Mouse (Mus musculus) right cerebral cortex, postnatal 25 days (tissue): ENCODE measurements around the gene Cul7.
A peak's percentile ranks its signal among the peaks of the same experiment; 100 is the strongest.

Experiments used
- DNase-seq: peaks from one replicate; pipeline ENCODE4 v3.0.0; 2022

Cul7 gene

DNA sequence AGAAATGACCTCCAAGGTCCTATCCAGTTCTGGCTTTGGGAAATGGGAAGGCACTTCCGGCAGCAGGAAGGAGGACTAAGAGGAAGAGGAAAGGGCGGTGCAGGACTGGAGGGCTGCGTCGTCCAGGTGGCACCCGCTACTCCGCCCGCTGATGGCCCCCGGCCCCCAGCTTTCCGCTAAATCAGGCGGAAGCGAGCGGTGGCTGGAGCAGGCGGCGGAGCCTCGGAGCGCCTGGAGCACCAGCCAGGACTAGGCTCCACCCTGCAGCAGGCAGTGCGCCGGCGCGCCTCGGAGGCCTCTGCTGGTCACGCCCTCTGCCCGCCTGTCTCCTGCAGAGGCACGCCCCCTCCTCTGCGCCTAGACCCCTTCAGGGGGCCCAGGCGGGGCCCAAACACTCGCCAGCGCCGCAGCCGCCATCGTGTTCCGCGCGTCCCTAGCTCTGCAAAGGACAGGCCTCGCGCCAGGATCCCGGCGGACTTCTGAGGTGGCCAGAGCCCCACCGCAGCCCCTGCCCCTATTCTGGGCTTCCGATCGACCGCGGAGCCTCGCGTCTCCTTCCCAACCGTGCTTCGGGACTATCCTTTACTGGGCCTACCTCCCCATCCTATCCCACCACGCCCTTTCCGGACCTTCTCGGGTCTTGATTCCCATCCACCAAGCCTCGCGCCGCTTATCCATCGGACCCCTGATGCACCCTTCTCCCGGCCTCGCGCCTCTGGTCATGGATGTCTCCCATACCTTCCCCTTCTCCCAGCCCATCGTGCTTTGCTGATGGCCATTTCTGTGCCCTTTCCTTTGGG lies at the start of gene Cul7:
Gene Cul7, plus strand, starts transcription at position 106 of the 800 bp plus-strand sequence.
- peak; percentile 92 for DNase-seq

DNA sequence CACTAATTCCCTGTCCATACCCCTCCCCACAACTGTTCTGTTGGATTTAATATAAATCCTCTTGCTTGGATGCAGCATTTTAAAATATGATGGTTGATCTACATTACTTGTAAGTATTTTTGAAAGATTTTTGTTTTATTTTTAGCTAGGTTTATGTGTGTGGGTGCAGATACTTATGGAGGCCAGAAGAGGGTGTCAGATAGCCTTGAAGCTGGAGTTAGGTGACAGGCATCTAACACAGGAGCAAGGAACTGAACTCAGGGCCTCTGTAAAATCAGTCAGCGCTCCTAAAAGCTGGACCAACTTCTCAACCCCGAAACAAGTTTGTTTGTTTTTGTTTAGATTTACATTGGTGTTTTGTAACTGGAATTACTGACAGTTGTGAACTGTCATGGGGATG lies 49.6 kb upstream of the Cul7 start:
- DNase-seq, result no peak

DNA sequence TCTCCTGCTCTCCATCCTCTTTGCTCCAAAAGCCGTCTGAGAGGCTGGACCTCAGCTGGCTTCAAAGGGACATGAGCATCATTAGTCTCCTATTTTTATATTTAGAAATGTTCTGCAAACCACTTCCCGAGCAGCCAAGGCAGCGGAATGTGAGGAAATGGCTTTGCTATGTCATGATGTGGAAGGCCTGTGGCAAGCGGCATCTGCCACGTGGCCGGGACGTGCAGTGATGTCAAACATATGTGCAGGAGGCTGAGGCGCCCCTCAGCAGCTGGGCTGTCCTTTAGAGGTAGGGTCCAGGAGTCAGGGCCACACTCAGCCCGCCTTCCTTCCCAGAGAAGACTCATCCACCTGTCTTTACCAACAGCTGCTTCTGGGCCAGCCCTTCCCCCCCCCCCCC lies 47.9 kb upstream of the Cul7 start:
- DNase-seq, result no peak

DNA sequence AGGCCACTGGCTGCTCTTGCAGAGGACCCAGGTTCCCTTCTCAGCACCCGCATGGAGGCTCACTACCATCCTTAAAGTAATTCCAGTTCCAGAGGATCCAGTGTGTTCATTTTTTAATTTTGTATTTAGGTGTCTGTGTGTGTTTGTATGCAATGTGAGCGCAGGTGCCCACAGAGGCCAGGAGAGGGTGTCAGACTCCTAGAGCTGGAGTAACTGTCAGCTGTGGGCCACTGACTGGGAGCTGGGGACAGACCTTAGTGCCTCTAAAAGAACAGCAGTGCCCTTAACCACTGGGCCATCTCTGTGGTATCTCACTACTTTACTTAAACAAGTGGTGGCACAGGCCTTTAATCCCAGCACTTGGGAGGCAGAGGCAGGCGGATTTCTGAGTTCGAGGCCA lies 46.9 kb upstream of the Cul7 start:
- DNase-seq, result no peak

DNA sequence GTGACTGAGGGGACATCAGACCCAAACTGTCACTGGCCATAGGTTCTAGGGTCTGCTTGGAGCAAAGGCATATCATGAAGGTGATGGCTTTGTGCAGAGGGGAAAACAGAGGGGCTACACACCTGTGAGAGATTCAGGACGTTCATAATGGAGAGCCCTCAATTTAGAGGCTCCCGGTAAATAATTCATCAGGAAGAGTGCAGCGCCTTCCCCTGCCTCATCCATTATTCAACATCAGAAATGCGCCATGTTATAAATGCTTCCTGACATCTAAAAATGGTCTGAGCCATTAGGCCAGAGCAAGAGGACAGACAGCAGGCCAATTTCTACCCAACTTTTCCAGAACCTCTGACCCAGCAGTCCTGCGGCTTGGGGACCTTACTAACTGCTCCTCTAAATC lies 45.0 kb upstream of the Cul7 start:
- DNase-seq, result no peak

DNA sequence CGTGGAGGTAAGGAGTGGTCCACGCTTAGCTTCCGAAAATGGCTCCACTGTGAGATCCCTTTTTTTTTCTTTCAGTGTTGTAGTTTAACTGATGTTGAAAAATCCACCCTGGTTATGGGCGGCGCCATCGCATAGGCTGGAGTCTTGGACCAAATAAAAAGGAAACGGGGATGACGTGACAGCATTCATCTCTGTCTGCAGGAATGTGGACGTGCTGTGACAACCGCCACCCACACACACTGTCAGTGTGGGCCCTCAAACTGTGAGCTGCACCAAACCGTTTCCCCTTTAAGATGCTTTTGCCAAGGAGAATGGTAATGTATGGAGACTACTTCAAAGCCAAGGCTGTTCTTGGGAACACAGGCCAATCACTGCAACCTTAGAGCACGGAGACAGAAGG lies 44.1 kb upstream of the Cul7 start:
- no peak for DNase-seq

DNA sequence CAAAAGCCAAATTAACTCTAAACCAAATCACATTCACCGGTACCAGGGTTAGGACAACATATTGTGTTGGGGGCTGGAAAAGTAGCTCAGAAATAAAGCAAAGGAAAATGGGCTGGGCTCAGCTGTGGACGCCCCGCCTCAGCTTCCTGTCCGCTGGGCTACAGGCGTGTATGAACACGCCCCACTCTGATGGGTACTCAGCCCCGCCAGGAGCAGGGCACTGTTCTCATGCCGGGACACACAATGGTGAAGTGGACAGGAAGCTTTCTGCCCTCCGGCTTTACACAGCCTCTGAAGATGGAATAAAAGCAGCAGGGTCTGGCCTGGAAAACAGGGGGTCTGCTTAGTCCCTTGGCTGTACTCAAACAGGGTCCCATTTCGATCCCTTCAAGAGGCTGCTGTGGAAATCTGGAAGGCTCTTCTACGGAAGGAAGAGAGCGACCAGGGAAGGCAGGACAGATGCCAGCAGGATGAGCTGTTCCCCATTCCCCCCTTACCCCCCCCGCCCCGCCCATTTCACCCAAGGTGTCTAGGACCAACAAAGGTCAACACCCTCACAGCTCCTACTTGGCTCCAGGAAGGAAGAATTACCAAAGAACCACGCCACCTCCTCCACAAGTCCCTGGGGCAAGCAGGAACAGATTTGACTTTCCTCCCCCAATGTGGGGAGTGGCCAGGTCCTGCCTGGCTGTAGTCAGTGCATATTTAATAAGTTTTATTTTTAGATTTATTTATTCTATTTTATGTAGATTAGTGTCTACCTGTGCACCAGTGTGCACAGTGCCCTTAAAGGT lies 40.2 kb upstream of the Cul7 start:
- DNase-seq, result no peak

DNA sequence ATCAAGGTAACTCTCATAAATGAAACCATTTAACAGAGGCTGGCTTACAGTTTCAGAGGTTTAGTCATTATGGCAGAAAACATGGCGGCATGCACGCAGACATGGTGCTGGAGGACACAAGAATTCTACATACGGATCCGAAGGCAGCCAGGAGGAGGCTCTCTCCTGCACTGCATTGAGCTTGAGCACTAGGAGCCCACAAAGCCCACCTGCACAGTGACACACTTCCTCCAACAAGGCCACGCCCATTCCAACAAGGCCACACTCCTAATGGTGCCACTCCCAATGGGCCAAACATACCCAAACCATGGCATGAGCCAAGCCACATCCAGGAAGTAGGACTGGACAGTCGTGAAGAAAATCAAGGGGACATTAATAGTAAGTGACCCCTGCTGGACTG lies 38.8 kb upstream of the Cul7 start:
- DNase-seq, result no peak

DNA sequence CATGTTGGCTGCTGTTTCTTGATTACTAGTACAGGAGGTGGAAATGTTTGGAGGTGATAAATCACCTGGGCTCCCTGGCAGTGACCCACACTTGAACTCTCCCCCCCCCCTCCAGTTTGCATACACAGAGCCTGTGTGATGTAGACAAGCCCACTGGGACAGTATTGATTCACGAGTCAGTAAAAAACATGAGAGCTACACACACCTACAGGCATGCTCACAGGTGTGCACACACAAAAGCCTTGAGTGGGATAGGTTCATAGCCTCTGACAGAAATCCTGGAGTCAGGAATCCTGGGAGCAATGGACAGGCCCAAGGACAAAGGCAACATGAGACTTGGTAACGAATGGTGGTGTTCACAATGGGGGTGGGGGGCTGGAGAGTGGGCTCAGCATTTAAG lies 37.9 kb upstream of the Cul7 start:
- no peak for DNase-seq

DNA sequence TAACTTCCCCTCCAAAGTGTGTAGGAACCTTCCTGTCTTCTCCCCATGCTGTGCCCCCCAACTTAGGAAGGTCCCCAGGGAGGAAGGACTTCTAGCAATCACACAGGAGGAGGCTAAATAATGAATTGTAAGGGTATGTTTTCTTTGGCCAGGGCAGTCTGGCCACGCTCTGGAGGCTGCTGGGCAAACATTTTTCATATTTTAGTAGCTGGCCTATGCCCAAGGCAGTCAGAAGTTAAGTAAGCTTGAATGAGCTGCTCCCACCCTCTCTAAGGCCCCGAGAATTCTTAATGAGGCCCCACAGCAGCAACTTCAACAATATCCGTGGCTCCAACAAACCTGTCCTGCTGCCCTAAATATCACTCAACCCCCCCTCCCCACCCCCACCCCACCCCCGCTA lies 37.3 kb upstream of the Cul7 start:
- DNase-seq, result no peak

DNA sequence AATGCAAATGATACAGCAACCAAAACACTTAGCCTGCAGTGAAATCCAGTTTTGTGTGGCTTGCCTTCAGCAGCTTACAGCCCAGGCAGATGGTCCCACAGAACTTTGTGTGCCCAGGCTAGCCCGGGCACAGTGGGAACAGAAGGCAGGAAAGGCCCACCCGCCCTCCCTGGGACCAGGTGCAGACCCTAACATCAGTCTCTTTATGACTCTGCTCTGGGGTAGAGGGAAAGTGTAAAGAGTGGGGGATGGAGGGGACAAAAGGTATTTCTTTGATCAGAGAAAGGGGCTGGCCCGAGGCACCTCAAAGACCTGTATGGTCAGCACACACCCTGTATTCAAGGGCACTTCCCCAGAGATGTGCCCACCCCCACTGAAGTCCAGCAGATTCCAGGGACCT lies 36.9 kb upstream of the Cul7 start:
- no peak for DNase-seq

DNA sequence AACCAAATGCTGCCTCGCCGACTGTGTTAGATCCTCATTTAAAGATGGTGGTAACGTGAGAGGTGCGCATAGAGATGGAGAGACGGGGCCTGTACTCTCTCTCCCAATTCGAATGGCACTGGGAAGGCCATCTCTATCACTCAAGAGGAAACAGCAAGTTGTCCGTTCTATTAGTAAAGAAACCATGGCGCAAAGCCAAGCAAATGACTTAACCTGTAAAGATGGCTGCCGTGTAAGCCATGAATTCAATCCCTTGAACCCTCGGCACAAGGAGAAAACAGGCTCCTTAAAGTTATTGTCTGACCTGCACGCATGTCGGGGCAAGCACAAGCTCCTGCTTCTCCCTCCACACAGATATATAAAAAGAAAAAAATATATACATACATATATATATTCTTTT lies 32.3 kb upstream of the Cul7 start:
- DNase-seq, result no peak

DNA sequence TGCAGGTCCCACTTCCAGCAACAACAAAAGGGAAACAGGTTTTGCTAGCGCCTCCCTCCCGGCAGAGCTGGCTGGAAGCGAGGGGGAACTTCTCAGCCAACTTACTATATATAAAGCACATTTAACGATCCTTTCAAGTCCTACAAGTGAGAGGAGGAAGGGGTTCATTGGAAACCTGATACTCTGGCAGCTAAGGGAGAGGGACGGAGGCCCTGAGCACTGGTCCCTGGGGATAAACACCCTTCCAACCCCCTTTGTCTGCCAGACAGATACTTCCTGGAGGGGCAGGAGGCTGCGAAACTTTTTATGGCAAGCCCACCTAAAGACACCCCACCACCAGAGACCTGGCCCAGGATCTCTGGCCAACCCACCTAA lies 31.8 kb upstream of the Cul7 start:
- no peak for DNase-seq

DNA sequence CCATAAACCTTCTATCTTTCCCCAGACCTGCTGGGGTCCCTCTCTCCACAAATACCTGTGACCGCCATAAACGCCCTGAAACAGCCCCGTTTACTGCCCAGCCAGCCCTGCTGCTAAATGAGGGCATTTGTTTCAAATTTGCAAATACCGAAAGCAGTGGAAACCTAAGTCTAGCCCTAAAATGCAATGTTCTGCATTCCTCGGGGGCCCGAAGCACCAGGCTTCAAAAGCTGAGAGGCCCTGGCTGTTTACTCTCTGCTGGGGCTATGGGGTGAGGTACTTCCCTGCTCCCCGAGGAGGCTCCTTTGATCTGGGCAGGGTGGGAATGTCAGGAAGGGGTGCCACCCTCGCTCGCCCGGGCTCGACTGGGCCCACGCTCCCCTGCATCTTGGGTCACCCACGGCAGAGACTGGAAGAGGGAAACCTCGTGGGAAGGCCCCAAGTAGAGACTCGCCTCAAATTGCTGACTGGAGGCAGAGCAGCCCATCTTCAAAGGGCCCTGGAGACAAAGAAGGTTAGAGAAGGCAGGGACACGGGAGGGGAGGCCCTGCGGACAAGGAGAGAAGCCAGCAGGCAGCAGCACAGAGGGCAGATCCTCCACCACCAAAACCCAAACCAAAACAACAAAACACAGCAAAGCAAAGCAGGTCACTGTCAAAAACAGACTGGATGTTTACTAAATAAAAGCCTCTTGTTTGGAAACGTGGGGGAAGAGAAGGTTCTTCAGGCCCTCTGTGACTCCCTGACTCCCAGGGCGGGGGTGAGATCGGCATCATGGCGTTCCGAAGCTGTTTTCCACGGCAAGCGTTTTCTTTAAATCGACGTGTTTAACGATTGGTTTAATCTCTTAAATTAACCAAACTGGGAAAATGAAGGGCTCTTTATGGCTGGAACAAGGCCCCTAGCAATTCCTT lies 31.1 kb upstream of the Cul7 start:
- no peak for DNase-seq

DNA sequence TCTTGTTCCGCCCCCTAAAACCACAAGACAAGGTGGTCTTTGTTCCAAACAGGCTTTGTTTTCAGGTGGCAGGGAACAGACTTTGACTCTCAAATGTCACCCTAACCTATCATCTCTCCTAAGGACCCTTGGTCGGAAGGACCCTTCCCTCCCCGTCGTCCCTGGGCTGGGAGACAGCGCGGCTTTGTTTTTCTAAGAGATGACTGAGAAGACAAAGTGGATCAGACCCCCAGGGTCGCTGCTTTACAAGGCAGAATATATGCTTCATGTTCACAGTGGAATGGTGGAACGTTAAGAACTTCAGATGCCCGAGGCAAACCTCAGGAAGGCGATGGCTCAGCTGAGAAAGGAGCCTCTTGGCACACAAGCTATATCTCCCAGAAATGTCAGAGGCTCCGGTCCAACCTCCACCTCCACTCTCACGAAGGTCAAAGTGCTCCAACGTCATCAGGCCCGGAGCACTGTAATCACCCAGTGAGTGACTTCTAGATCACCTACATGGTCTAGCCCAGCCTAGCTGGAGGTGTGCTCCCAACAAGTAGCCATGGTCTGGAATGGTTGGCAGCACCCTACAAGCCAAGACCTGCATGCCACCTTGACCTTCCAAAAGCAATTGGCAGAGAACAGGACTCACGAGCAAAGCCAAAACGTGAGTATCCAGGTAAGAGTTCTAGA lies 30.3 kb upstream of the Cul7 start:
- DNase-seq, result no peak

DNA sequence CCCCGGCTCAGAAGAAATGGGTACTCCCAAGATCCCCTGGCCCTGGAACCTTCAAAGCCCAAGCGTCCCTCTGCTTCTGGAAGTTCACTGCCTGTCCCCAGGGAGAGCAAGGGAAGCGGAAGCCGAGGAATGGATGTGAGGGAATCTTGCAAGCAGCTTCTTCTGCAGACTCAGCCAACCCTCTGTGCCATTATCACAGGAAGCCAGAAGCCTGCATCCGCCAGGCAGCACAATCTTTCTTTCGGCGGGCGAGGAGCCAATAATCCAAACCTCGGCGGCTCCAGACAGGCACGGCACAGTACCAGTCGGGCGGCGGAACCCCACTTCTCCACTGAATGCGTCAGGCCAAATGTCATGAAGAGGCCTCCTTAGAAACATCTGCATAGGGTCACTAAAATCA lies 28.8 kb upstream of the Cul7 start:
- DNase-seq, result peak; percentile 65

DNA sequence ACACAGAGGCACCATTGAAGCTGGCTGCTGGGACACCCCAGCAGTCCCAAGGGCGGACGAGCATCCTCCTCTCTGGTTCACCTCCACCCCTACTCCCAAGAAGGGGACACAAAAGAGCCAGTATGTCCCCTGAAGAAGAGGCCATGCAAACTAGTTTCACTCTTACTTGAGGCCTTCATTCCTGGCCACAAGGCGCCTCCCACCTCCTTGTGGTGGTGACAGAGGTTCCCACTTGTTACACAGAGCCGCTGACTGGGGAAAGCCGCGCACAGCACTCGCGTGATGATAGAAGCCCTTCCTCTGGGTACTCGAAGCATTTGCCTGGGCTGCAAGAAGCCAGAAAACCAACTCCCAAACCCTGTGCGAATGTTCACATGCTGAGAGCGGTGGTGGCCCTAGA lies 27.9 kb upstream of the Cul7 start:
- no peak for DNase-seq

DNA sequence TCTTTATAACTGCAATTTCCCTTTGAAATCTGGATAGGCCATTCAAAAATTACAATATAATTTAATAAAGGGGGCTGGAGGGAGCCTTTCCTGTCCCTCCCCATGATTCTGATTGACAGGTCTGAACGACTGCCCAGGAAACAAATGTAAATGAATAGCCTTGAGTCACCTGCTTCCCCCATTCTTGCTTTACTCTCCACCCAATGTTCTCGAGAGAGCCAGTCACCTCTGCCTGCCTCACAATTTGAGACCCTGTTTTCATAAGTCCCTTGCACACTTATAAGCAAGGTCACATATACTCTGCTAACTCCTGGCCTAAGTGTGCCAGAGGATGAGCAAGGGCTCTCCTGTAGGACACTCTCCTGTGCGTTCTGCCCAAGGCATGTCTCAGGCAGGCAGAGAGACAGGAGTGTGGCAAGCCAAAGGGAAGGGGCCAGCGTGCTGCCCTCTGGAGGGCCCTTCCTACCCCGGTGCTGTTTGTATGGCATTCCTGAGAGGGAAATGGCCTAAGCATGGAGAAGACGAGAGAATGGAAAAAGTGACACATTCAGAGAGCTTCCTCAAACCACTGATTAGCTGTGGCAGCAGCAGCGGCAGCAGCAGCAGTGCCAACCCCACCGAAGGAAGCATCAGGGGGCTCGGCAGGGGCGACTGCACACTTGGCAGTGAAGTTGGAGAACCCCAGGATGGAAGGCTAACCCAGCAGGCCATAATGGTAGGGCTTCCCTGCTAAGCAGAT lies 26.1 kb upstream of the Cul7 start:
- DNase-seq, result no peak

DNA sequence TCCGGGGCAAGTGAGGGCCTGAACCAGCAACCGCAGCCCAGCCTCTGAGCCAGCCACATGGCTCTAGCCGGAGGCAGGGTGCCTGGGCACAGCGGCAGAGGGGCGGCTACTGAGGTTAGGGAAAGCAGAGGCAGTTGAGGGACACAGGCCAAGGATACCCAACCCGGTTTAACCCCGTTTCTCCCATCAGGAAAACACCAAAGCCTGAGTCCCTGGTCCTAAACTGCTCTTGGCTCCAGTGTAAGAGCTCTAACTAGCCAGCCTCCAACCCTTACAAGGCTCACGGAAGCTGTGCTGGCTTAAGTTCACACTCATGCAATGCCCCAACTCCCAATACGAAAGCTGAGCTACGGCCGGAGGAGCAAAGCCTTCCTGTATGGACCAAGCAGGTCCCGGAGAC lies 25.5 kb upstream of the Cul7 start:
- DNase-seq, result no peak

DNA sequence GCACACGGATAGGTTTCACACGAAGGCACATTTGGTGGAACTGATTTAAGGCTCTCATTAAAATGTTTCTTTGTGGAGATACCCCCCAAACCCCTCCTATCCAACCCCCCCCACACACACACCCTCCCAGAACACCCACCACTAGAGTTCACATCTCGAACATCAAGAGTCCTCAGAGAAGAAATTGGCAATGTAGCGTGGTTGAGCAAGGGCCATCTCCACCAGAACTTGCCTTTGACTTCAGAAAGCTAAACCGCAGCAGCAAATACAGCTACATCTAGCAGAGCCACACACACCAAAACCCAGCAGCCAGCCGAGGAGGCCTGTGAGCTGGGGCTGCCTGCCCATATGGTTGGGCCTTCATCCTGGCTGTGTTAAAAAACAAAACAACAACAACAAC lies 22.7 kb upstream of the Cul7 start:
- no peak for DNase-seq

DNA sequence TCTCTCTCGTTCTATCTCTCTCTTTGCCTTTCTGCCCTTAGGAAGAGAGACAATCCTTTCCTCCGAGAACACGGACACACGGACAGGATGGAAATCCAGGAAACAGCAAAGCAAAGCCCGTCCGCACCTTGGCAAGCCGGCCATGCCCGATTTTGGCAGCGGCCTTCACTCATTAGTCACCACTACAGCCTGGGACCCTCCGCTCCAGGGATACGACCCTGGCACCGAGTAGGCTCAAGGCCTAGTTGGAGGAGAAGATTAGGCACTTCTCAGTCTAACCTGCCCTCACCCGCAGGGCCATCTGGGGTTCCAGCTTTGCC lies 21.7 kb upstream of the Cul7 start:
- DNase-seq, result no peak
